Mouse (Mus musculus): ENCODE data around the gene Nat8f2. TPM values are rescaled to one million over a fixed set of nuclear protein-coding genes. Genes with fewer than 3 reads are reported as not detected.
"Not testable (repeated sequence)": the region's sequence is repeated elsewhere in the genome, so short reads cannot be mapped to it uniquely, and the experiment has no call there.

Gene Nat8f2
- polyA plus RNA-seq, 1 experiment from 2014 or later = not detected

DNA sequence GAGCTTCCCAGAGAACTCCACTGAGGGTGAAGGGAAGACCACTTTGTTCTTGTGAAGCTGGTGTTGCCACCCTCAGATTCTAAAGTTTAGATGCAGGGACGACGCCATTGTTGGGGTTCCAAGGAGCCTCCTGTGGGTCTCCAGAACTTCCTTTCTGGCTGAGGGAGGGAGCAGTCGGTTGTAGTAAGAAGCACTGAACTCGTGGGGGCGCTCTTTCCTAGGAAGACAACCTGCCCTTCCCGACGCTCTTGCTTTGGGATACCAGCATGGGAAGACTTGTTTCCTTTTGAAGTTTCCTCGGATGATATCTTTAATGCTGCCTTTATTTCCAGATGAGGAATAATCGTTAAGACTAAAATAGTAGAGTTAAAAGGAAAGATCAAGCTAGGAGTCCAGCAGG lies 32.1 kb downstream of the Nat8f2 start:
- not testable (repeated sequence) for ATAC-seq, H3K9me3 ChIP-seq
- WGBS = 17% methylated on average over 8 of the region's 9 CpGs

DNA sequence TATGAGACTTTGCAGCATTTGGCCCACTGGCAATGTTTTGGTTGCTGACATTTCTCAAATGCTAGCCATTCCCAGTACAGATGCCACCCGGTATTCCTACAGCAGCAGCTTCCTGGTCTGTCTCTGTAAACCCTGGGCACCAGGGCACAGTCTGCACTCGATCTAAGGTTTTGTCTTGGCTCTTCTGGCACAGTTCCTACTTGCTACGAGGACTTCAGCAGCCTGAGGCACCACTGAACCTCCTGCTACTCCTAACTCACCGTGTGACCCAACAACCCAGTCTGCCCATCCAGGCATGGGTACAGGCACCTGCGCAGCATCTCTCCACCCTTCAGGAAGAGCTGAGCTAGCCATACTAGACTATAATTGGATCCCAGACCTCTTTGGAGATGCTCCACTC lies 32.9 kb downstream of the Nat8f2 start:
- not testable (repeated sequence) for H3K4me2 ChIP-seq (replicated peaks); H3K36me3 ChIP-seq; H3K9me3 ChIP-seq; H3K4me1 ChIP-seq (replicated peaks); H3K9ac ChIP-seq (replicated peaks); H3K27me3 ChIP-seq; H3K4me3 ChIP-seq (replicated peaks); H3K27ac ChIP-seq; ATAC-seq
- 79% methylated on average over 5 of the region's 5 CpGs for WGBS

More for the DNA sequence above, 32.1 kb downstream of the Nat8f2 start:
- H3K36me3 ChIP-seq; H3K4me2 ChIP-seq (replicated peaks); H3K4me3 ChIP-seq (replicated peaks); H3K4me1 ChIP-seq (replicated peaks); H3K9ac ChIP-seq (replicated peaks); H3K27ac ChIP-seq; H3K27me3 ChIP-seq: not testable (repeated sequence)

DNA sequence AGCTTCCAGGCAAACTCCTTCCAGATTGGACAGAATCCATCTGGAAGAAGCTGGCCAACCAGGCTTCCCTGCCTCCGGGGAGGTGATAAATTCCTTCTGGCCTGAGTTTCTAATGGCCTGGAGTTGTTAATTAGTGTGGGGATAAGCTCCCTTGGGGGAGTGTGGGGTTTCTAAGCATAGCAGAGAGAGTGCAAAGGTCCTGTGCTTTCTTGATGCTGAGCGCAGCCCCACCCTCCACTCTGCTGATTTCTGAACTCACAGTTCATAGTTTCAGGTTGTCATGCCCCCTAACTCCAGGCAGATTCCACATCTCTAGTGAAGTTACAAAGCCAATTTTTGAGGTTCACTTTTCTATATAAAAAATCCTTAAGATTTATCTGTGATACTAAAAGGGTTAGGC lies 33.9 kb downstream of the Nat8f2 start:
- H3K27ac ChIP-seq; H3K36me3 ChIP-seq; H3K4me2 ChIP-seq (replicated peaks); ATAC-seq; H3K4me1 ChIP-seq (replicated peaks); H3K4me3 ChIP-seq (replicated peaks); H3K27me3 ChIP-seq; H3K9me3 ChIP-seq; H3K9ac ChIP-seq (replicated peaks): not testable (repeated sequence)
- 70% methylated on average over 1 of the region's 2 CpGs for WGBS

DNA sequence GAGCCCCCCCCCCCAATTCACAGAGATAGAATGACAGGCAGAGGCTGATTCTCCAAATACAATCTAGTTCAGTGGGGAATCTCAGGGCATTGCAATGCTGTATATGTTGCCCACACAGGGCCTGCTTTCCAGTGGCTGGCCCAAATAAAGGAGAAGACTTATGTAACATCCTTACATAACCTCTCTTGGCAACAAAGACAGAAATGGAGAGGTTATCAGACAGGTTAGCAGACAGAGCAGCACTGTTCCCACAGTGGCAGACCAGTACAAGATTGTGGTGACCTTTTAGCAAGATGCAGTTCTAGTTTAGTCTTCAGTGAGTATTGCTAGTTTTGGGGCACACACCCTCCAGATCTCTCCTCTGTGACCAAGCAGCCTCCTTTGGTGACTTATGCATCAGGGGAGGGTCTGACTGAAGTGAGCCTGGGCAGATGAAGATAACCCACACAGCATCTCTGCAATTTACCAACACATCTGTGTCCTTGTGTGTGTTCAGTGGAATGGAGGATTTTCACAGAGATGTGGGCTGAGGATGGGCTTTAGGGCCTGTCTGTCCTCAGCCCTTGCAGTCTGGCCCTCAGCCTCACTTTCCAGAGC lies 34.4 kb downstream of the Nat8f2 start:
- ATAC-seq; H3K4me3 ChIP-seq (replicated peaks); H3K36me3 ChIP-seq: not testable (repeated sequence)

DNA sequence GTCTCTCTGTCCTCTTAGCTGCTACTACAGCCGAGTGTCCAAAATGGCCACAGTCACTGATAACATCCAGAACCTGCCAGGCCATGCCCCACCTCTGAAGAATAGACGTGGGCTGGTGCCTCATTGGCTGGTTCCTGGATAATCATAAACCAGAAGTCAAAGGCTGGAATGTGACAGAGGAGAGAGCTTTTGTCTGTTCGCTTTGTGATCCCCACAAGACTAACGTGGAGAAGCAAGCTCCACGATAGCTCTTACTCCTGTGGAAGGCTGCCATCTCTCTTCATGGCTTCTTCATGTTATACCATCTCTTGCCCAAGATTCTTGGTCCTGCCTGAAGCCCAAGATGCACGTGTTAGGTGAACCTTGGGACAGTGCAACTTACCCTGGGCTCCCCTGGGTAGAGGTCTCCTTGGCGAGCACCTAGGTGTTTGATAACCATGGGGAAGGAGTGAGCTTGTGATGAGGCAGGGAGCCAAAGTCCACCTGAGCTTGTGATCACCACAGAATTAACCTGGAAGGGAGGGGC lies 37.1 kb downstream of the Nat8f2 start, which contains the start of gene Nat8:
TSS of gene Nat8 (minus strand) at position 287 of the 526 bp plus-strand sequence.
- WGBS = 83% methylated on average over 7 of the region's 7 CpGs
- H3K27me3 ChIP-seq = no peaks in the 10 kb centered on the region
- no peaks in the 10 kb centered on the region for H3K9me3 ChIP-seq
- no peak within 1 kb of the TSS for H3K4me2 ChIP-seq (replicated peaks)
- no peak within 1 kb of the TSS for H3K9ac ChIP-seq (replicated peaks)
- H3K36me3 ChIP-seq = no peaks in the 10 kb centered on the region
- no peaks in the 10 kb centered on the region for H3K4me1 ChIP-seq (replicated peaks)
- no peak for ATAC-seq
- H3K27ac ChIP-seq = no peak within 1 kb of the TSS
- no peak within 1 kb of the TSS for H3K4me3 ChIP-seq (replicated peaks)

More for the DNA sequence above, 34.4 kb downstream of the Nat8f2 start:
- H3K27me3 ChIP-seq; H3K27ac ChIP-seq; H3K4me1 ChIP-seq (replicated peaks); H3K4me2 ChIP-seq (replicated peaks); H3K9ac ChIP-seq (replicated peaks); H3K9me3 ChIP-seq: not testable (repeated sequence)

DNA sequence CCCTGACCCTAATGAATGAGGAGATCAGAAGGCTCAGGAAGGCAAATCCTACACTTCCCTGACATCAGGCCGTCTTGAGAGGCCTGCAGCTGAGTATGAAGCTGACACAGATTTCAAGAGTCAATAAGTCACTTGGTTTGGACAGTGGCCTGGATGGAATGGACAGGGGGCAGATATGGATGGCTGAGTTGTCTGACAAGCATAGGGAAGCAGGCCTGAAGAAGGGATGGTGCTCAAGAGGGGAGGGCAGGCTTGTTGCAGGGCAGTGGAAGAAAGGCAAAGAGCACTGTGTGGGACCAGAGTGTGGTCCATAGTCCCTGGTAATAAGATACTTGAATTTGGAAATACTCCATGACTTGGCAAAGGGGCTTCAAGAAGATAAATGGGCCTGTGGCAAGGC lies 39.5 kb downstream of the Nat8f2 start:
- Histone ChIP-seq H3K4me2 (replicated peaks) (no peak overlapping the region), H3K9ac (replicated peaks) (no peak overlapping the region), H3K36me3 (no peaks in the 10 kb centered on the region), H3K27me3 (no peaks in the 10 kb centered on the region), H3K27ac (no peak overlapping the region), H3K4me1 (replicated peaks) (no peaks in the 10 kb centered on the region), H3K9me3 (no peaks in the 10 kb centered on the region), H3K4me3 (replicated peaks) (no peak overlapping the region)
- WGBS = 67% methylated on average over 1 of the region's 1 CpGs
- no peak for ATAC-seq

DNA sequence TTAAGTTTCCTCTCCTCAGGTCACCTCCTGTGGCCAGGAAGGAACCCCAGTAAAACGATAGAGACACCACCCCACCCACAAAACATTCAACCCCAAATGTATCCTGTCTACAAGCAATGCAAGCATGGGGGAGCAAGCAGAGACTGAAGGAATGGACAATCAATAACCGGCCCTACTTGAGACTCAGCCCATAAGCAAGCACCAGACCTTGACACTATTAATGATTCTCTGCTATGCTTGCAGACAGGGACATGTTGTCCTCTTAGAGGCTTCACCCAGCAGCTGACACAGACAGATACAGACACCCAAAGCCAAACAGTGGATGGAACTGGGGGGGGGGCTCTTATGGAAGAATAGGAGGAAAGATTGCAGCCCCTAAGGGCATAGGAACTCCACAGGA lies 43.1 kb downstream of the Nat8f2 start:
- Histone ChIP-seq H3K27ac (no peak overlapping the region), H3K36me3 (no peaks in the 10 kb centered on the region), H3K27me3 (no peaks in the 10 kb centered on the region), H3K9ac (replicated peaks) (no peak overlapping the region), H3K9me3 (no peaks in the 10 kb centered on the region), H3K4me2 (replicated peaks) (no peak overlapping the region), H3K4me3 (replicated peaks) (no peak overlapping the region), H3K4me1 (replicated peaks) (no peaks in the 10 kb centered on the region)
- no peak for ATAC-seq
- 97% methylated on average over 2 of the region's 2 CpGs for WGBS

DNA sequence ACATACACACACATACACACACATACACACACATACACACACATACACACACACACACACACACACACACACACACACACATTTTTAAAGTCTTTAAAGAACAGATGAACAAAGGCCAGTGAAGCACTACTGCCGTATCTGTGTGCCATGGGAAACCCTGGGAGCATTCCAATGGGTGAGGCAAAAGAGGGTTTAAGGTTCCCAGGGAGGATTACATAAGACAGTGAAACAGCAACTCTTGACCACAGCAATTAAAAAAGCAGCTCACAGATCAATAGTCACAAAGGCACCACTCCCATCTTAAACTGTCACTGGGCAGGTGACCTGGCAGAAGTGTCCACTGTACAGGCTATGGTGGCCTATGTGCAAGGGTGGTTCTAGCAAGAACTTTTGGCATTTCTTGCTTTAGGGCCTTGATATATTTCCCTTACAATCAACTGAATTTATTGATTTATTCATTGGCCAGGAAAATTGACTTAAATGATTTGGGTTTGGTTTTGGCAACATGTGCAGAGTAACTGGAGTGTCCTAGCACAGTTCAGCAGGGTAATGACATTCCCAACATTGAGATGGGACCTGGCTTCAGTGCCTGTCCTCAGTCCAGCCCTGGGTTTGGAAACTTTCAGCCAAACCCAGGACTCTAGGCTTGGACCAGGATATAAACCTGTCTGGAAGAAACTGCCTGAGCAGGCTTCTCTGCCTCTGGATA lies 45.4 kb downstream of the Nat8f2 start:
- 97% methylated on average over 1 of the region's 1 CpGs for WGBS
- Histone ChIP-seq H3K36me3 (no peaks in the 10 kb centered on the region), H3K27me3 (no peaks in the 10 kb centered on the region), H3K9me3 (no peaks in the 10 kb centered on the region), H3K4me2 (replicated peaks) (no peak overlapping the region), H3K4me1 (replicated peaks) (no peaks in the 10 kb centered on the region), H3K27ac (no peak overlapping the region), H3K9ac (replicated peaks) (no peak overlapping the region), H3K4me3 (replicated peaks) (no peak overlapping the region)
- no peak for ATAC-seq

DNA sequence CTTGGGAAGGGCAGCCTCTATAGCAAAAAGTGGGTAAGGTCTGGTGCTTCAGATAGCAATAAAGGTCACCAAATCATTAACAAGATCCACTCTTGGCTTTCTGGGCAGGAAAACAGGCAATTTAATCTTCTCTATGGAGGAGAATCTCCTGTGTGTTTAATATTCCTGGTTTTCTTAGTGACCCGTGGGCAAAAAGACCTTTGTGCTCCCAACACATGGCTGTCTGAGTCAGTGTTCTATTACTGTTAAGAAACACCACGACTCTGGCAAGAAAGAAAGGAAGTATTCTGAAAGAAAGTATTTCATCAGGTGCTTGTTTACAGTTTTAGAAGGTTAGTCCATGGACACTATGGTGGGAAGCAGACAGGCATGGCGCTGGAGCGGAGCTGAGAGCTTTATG lies 46.7 kb downstream of the Nat8f2 start:
- 85% methylated on average over 4 of the region's 4 CpGs for WGBS
- Histone ChIP-seq H3K36me3 (no peaks in the 10 kb centered on the region), H3K4me1 (replicated peaks) (no peaks in the 10 kb centered on the region), H3K9ac (replicated peaks) (no peak overlapping the region), H3K9me3 (no peaks in the 10 kb centered on the region), H3K4me3 (replicated peaks) (no peak overlapping the region), H3K27ac (no peak overlapping the region), H3K27me3 (no peaks in the 10 kb centered on the region), H3K4me2 (replicated peaks) (no peak overlapping the region)
- no peak for ATAC-seq

DNA sequence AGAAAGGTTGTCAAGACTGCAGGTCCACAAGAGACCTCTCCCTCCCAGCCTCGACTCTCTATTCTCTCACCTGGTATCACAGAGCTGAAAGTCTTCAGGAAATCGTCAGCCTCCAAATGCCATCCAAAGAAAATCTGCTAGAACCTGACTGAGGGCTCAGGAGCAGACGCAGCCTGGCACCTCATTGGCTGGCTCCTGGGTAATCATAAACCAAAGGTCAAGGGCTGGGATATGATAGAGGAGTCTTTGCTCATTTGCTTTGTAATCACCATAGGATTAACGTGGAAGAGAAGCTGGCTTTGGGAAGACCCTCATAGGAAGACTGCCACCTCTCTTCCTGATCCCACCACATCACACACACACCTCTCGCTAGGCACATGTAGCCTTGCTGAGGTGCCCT lies 48.1 kb downstream of the Nat8f2 start, which contains the start of the genes Nat8f6 and Nat8f5:
TSS of gene Nat8f6 (minus strand) at position 118 of the 400 bp plus-strand sequence.
TSS of gene Nat8f5 (minus strand) at position 136 of the 400 bp plus-strand sequence.
- no peak for ATAC-seq
- 87% methylated on average over 5 of the region's 5 CpGs for WGBS
- H3K36me3 ChIP-seq = no peaks in the 10 kb centered on the region
- H3K27me3 ChIP-seq = no peaks in the 10 kb centered on the region
- no peaks in the 10 kb centered on the region for H3K4me1 ChIP-seq (replicated peaks)
- no peaks in the 10 kb centered on the region for H3K9me3 ChIP-seq
- H3K9ac ChIP-seq (replicated peaks) = no peak within 1 kb of the TSS
- H3K4me3 ChIP-seq (replicated peaks) = no peak within 1 kb of the TSS
- no peak within 1 kb of the TSS for H3K27ac ChIP-seq
- H3K4me2 ChIP-seq (replicated peaks) = no peak within 1 kb of the TSS

DNA sequence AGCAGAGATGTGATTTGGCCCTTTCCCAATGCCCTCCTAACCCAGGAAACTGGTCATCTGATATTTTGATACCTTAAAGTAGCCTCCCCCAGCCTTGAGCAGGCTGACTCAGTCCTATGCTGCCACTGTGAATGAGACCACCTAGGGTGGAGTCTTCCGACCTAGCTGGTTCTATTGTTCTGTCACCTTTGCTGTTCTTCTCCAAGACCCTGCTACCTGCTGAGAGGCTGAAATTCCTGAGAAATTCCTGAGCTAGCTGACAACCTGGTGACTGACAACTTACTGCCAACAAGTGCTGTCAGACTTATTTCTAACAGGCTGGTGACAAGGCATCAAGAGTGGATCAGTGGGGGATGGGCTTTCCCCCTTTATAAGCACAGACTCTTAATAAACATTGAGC lies 50.6 kb downstream of the Nat8f2 start:
- Histone ChIP-seq H3K27ac (no peak overlapping the region), H3K9ac (replicated peaks) (no peak overlapping the region), H3K4me1 (replicated peaks) (no peaks in the 10 kb centered on the region), H3K4me3 (replicated peaks) (no peak overlapping the region), H3K4me2 (replicated peaks) (no peak overlapping the region), H3K27me3 (no peaks in the 10 kb centered on the region), H3K36me3 (no peaks in the 10 kb centered on the region), H3K9me3 (no peaks in the 10 kb centered on the region)
- ATAC-seq = no peak
- WGBS = 24% methylated on average over 1 of the region's 1 CpGs
